Mouse (Mus musculus) adrenal gland (tissue): Measurements from ENCODE around the gene Mpp3.

ENCODE experiments used
- intact Hi-C: fragments of 180-260 bp; cut with DNase I; formaldehyde crosslinking; loops from one replicate; pipeline ENCODE4 v1.15.1; 2025

Mpp3 gene

GRCm38 (mm10) chr11:101981850-101982249 is 46.4 kb downstream of the Mpp3 start:
- intact Hi-C loops: no loop called here

GRCm38 (mm10) chr11:101980603-101981157 is 47.6 kb downstream of the Mpp3 start:
- intact Hi-C loops: no loop called here

GRCm38 (mm10) chr11:101979140-101979539 is 49.1 kb downstream of the Mpp3 start:
- intact Hi-C loops: no loop called here

- intact Hi-C loops: no loop called here
Observed at GRCm38 (mm10) chr11:101976949-101977348, 51.3 kb downstream of the Mpp3 start.

GRCm38 (mm10) chr11:101974923-101975322 is 53.3 kb downstream of the Mpp3 start:
- intact Hi-C loops: loop anchor here (5.0 kb wide), 1 partner anchor 163 kb away; no protein-coding TSS in a partner anchor

GRCm38 (mm10) chr11:101974181-101974580 is 54.1 kb downstream of the Mpp3 start:
- intact Hi-C loops: loop anchor here (5.0 kb wide), 1 partner anchor 162 kb away; no protein-coding TSS in a partner anchor

GRCm38 (mm10) chr11:101973496-101973895 is 54.8 kb downstream of the Mpp3 start:
- intact Hi-C loops: loop anchor here (5.0 kb wide), 1 partner anchor 161 kb away; no protein-coding TSS in a partner anchor

GRCm38 (mm10) chr11:101972651-101973050 is 55.6 kb downstream of the Mpp3 start:
- intact Hi-C loops: loop anchor here (5.0 kb wide), 1 partner anchor 160 kb away; no protein-coding TSS in a partner anchor

GRCm38 (mm10) chr11:101972097-101972496 is 56.2 kb downstream of the Mpp3 start:
- intact Hi-C loops: loop anchor here (5.0 kb wide), 1 partner anchor 160 kb away; no protein-coding TSS in a partner anchor

- intact Hi-C loops: loop anchor here (5.0 kb wide), 1 partner anchor 159 kb away; no protein-coding TSS in a partner anchor
Observed at GRCm38 (mm10) chr11:101971410-101971809, 56.9 kb downstream of the Mpp3 start.

- intact Hi-C loops: loop anchor here (5.0 kb wide), 1 partner anchor 158 kb away; no protein-coding TSS in a partner anchor
Observed at GRCm38 (mm10) chr11:101969835-101970234, 58.4 kb downstream of the Mpp3 start.

GRCm38 (mm10) chr11:101968791-101969190 is 59.5 kb downstream of the Mpp3 start:
- intact Hi-C loops: loop anchor here (1.0 kb wide), 1 partner anchor 48 kb away; no protein-coding TSS in a partner anchor

GRCm38 (mm10) chr11:101968311-101968710 is 60.0 kb downstream of the Mpp3 start:
- intact Hi-C loops: loop anchor here (1.0 kb wide), 1 partner anchor 48 kb away; no protein-coding TSS in a partner anchor

GRCm38 (mm10) chr11:101966965-101967614 is 61.2 kb downstream of the Mpp3 start, which contains the start of gene Sost:
Gene Sost (minus strand): TSS chr11:101967015.
- intact Hi-C loops: no loop called here

- intact Hi-C loops: no loop called here
Observed at GRCm38 (mm10) chr11:101965553-101965952, 62.7 kb downstream of the Mpp3 start.

- intact Hi-C loops: no loop called here
Observed at GRCm38 (mm10) chr11:101964647-101965046, 63.6 kb downstream of the Mpp3 start.

GRCm38 (mm10) chr11:101963473-101964291 is 64.6 kb downstream of the Mpp3 start:
- intact Hi-C loops: no loop called here

GRCm38 (mm10) chr11:101963043-101963442 is 65.2 kb downstream of the Mpp3 start:
- intact Hi-C loops: no loop called here

GRCm38 (mm10) chr11:101957476-101957875 is 70.8 kb downstream of the Mpp3 start:
- intact Hi-C loops: no loop called here

GRCm38 (mm10) chr11:101953441-101953840 is 74.8 kb downstream of the Mpp3 start:
- intact Hi-C loops: no loop called here

- intact Hi-C loops: no loop called here
Observed at GRCm38 (mm10) chr11:101952541-101953341, 75.5 kb downstream of the Mpp3 start.
